Mouse (Mus musculus): Measurements from ENCODE around the gene Rhobtb1. TPM values are rescaled to one million over a fixed set of nuclear protein-coding genes. Genes with fewer than 3 reads are reported as not detected.

Rhobtb1 gene
- polyA plus RNA-seq, 1 experiment, result 8.0 TPM

- 94% methylated on average over 18 of the region's 18 CpGs for WGBS
- Histone ChIP-seq H3K4me1 (replicated peaks; ENCODE audit: control insufficient read depth, insufficient read depth, low read length) (no peaks in the 10 kb centered on the region), H3K27ac (ENCODE audit: control insufficient read depth, insufficient read depth, low read length) (no peak overlapping the region), H3K27me3 (ENCODE audit: control insufficient read depth, insufficient read depth, low read length) (no peaks in the 10 kb centered on the region), H3K4me3 (ENCODE audit: control insufficient read depth, insufficient read depth, low read length) (no peak overlapping the region), H3K36me3 (ENCODE audit: control insufficient read depth, insufficient read depth, low read length) (no peaks in the 10 kb centered on the region)
- no peak for TF ChIP-seq CTCF (IDR thresholded peaks at IDR 0.05; ENCODE audit: borderline replicate concordance, control insufficient read depth, extremely low read depth, insufficient read depth, low read length, poor library complexity)
- no peak for TF ChIP-seq POLR2A (IDR thresholded peaks at IDR 0.05; ENCODE audit: control insufficient read depth, extremely low read depth, insufficient read depth, low read length, poor library complexity)
- DNase-seq, result no peak
Observed at GRCm38 (mm10) chr10:69278764-69279606, 127.8 kb downstream of the Rhobtb1 start.

DNA sequence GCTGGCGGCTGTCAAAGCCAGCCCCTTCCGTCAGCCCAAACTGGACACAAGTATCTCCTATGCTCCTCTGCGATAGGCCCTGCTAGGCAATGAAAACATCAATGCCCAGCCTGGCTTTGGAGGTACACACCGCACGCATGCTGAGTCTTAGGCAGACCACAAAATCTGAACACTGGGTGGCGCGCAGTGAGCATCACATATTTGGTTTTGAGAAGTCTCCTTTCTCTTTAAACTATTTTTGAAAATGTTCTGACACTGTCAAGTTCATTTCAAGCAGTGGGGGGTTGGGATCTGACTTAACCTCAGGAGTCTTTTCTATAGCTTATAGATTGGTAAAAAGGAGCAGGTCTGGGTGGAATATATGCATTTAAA is 128.4 kb downstream of the Rhobtb1 start:
- Histone ChIP-seq H3K36me3 (ENCODE audit: control insufficient read depth, insufficient read depth, low read length) (no peaks in the 10 kb centered on the region), H3K4me1 (replicated peaks; ENCODE audit: control insufficient read depth, insufficient read depth, low read length) (no peaks in the 10 kb centered on the region), H3K27me3 (ENCODE audit: control insufficient read depth, insufficient read depth, low read length) (no peaks in the 10 kb centered on the region), H3K27ac (ENCODE audit: control insufficient read depth, insufficient read depth, low read length) (no peak overlapping the region), H3K4me3 (ENCODE audit: control insufficient read depth, insufficient read depth, low read length) (no peak overlapping the region)
- WGBS, result 97% methylated on average over 7 of the region's 7 CpGs
- DNase-seq, result no peak
- TF ChIP-seq POLR2A (IDR thresholded peaks at IDR 0.05; ENCODE audit: control insufficient read depth, extremely low read depth, insufficient read depth, low read length, poor library complexity) (no peak), CTCF (IDR thresholded peaks at IDR 0.05; ENCODE audit: borderline replicate concordance, control insufficient read depth, extremely low read depth, insufficient read depth, low read length, poor library complexity) (no peak)

DNA sequence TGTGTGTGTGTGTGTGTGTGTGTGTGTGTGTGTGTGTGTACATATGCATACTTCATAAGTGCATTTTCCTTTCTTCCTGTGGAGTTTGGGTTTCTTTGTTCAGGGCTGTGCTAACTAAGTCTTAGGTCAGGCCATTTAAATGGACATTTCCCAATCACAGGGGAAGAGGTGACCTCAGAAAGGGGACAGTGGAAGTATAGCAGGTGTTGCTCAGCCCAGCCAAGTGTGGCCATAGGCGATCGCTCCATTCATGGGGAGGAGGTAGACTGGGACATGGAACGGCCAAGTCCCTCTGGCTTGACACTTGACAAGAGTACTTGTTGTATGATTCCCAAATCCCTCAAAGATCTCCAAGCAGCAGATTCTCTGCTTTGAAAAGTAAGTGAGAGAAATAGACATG is 135.7 kb downstream of the Rhobtb1 start:
- Histone ChIP-seq H3K4me1 (replicated peaks; ENCODE audit: control insufficient read depth, insufficient read depth, low read length) (no peaks in the 10 kb centered on the region), H3K36me3 (ENCODE audit: control insufficient read depth, insufficient read depth, low read length) (no peaks in the 10 kb centered on the region), H3K4me3 (ENCODE audit: control insufficient read depth, insufficient read depth, low read length) (no peak overlapping the region), H3K27me3 (ENCODE audit: control insufficient read depth, insufficient read depth, low read length) (no peaks in the 10 kb centered on the region), H3K27ac (ENCODE audit: control insufficient read depth, insufficient read depth, low read length) (no peak overlapping the region)
- no peak for DNase-seq
- TF ChIP-seq POLR2A (IDR thresholded peaks at IDR 0.05; ENCODE audit: control insufficient read depth, extremely low read depth, insufficient read depth, low read length, poor library complexity), result no peak
- no peak for TF ChIP-seq CTCF (IDR thresholded peaks at IDR 0.05; ENCODE audit: borderline replicate concordance, control insufficient read depth, extremely low read depth, insufficient read depth, low read length, poor library complexity)
- 98% methylated on average over 3 of the region's 3 CpGs for WGBS

DNA sequence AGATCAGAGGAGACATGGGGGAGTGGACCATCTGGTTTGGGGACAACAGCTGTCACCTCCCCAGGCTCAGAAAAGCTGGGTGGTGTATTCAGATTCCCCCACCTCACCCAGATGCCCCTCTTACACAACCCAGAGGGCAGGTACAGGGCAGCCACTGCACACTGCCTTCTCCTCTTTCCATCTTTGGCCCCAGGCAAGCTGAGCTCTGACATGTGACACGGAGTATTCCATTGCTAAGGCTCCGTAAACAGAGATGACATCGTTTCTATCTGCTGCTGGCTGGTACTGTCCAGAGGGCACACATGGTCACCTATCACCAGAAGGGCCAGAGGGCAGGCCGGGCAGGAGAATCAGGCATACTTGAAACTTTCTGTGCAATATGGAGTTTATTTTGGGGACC is 136.9 kb downstream of the Rhobtb1 start:
- Histone ChIP-seq H3K27me3 (ENCODE audit: control insufficient read depth, insufficient read depth, low read length) (no peaks in the 10 kb centered on the region), H3K27ac (ENCODE audit: control insufficient read depth, insufficient read depth, low read length) (no peak overlapping the region), H3K4me3 (ENCODE audit: control insufficient read depth, insufficient read depth, low read length) (no peak overlapping the region), H3K4me1 (replicated peaks; ENCODE audit: control insufficient read depth, insufficient read depth, low read length) (no peaks in the 10 kb centered on the region), H3K36me3 (ENCODE audit: control insufficient read depth, insufficient read depth, low read length) (no peaks in the 10 kb centered on the region)
- WGBS, result 92% methylated on average over 4 of the region's 4 CpGs
- TF ChIP-seq CTCF (IDR thresholded peaks at IDR 0.05; ENCODE audit: borderline replicate concordance, control insufficient read depth, extremely low read depth, insufficient read depth, low read length, poor library complexity) (no peak), POLR2A (IDR thresholded peaks at IDR 0.05; ENCODE audit: control insufficient read depth, extremely low read depth, insufficient read depth, low read length, poor library complexity) (no peak)
- no peak for DNase-seq

DNA sequence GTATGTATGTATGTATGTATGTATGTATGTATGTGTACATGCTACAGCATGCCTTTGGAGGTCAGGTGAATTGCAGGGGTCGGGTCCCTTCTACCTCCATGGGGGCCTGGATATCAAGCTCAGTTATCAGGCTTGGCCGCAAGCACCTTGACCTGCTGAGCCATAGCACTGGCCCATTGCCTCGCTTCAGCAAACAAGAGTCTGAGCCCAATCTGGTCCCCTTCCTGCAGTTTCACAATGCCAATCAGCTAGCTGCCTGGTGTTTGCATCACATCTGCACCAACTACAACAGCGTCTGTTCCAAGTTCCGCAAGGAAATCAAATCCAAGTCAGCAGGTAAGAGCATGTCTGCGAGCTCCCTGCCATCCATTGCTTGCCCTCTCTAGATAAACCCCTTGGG is 137.5 kb downstream of the Rhobtb1 start:
- TF ChIP-seq POLR2A (IDR thresholded peaks at IDR 0.05; ENCODE audit: control insufficient read depth, extremely low read depth, insufficient read depth, low read length, poor library complexity) (no peak), CTCF (IDR thresholded peaks at IDR 0.05; ENCODE audit: borderline replicate concordance, control insufficient read depth, extremely low read depth, insufficient read depth, low read length, poor library complexity) (no peak)
- no peaks in the 10 kb centered on the region for H3K4me1 ChIP-seq (replicated peaks; ENCODE audit: control insufficient read depth, insufficient read depth, low read length)
- H3K4me3 ChIP-seq (ENCODE audit: control insufficient read depth, insufficient read depth, low read length), result no peak overlapping the region
- WGBS, result 96% methylated on average over 6 of the region's 6 CpGs
- no peaks in the 10 kb centered on the region for H3K27me3 ChIP-seq (ENCODE audit: control insufficient read depth, insufficient read depth, low read length)
- no peak overlapping the region for H3K27ac ChIP-seq (ENCODE audit: control insufficient read depth, insufficient read depth, low read length)
- no peaks in the 10 kb centered on the region for H3K36me3 ChIP-seq (ENCODE audit: control insufficient read depth, insufficient read depth, low read length)
- no peak for DNase-seq

DNA sequence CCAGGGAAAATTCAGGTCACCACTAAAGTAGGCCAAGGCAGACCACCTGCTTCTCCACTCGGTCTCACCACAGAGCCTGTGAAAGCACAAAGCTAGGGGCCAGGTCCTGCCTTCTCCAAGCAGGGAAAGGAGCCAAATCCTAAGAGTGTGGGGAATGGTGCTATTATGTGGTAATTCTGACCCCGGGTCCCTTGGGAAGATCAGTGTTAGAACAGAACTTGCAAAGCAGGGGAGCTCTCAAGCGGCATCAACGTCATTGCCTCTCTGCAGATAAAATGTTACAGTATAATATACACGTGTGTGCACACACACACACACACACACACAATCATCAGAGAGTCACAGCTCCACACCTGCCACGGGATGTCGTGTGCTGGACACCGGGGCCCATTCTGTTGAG is 139.5 kb downstream of the Rhobtb1 start:
- WGBS, result 98% methylated on average over 8 of the region's 8 CpGs
- H3K27me3 ChIP-seq (ENCODE audit: control insufficient read depth, insufficient read depth, low read length), result no peaks in the 10 kb centered on the region
- H3K4me3 ChIP-seq (ENCODE audit: control insufficient read depth, insufficient read depth, low read length), result no peak overlapping the region
- H3K27ac ChIP-seq (ENCODE audit: control insufficient read depth, insufficient read depth, low read length), result no peak overlapping the region
- no peak for DNase-seq
- no peak for TF ChIP-seq CTCF (IDR thresholded peaks at IDR 0.05; ENCODE audit: borderline replicate concordance, control insufficient read depth, extremely low read depth, insufficient read depth, low read length, poor library complexity)
- H3K36me3 ChIP-seq (ENCODE audit: control insufficient read depth, insufficient read depth, low read length), result no peaks in the 10 kb centered on the region
- H3K4me1 ChIP-seq (replicated peaks; ENCODE audit: control insufficient read depth, insufficient read depth, low read length), result no peaks in the 10 kb centered on the region

GRCm38 (mm10) chr10:69295919-69296318 is 144.7 kb downstream of the Rhobtb1 start:
- H3K4me3 ChIP-seq (ENCODE audit: control insufficient read depth, insufficient read depth, low read length), result no peak overlapping the region
- no peak overlapping the region for H3K27ac ChIP-seq (ENCODE audit: control insufficient read depth, insufficient read depth, low read length)
- TF ChIP-seq POLR2A (IDR thresholded peaks at IDR 0.05; ENCODE audit: control insufficient read depth, extremely low read depth, insufficient read depth, low read length, poor library complexity) (no peak), CTCF (IDR thresholded peaks at IDR 0.05; ENCODE audit: borderline replicate concordance, control insufficient read depth, extremely low read depth, insufficient read depth, low read length, poor library complexity) (no peak)
- no peaks in the 10 kb centered on the region for H3K27me3 ChIP-seq (ENCODE audit: control insufficient read depth, insufficient read depth, low read length)
- no peak for DNase-seq
- H3K36me3 ChIP-seq (ENCODE audit: control insufficient read depth, insufficient read depth, low read length), result no peaks in the 10 kb centered on the region
- WGBS, result 96% methylated on average over 9 of the region's 9 CpGs
- H3K4me1 ChIP-seq (replicated peaks; ENCODE audit: control insufficient read depth, insufficient read depth, low read length), result no peaks in the 10 kb centered on the region

Measured in thymus, adult 2 months (tissue).